Mouse (Mus musculus): ENCODE results near the gene Dcaf8.

DNA sequence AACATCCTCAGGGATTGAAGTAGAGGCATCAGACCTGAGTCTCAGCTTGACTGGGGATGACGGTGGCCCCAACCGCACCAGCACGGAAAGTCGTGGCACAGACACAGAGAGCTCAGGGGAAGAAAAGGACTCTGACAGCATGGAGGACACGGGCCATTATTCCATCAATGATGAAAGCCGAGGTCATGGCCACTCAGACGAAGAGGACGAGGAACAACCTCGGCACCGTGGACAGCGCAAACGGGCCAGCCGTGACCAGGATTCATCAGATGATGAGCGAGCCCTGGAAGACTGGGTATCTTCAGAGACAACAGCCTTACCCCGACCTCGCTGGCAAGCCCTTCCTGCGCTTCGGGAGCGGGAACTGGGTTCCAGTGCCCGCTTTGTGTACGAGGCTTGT, 24.5 kb downstream of the Dcaf8 start:
- TF ChIP-seq CTCF (IDR thresholded peaks at IDR 0.05; ENCODE audit: control insufficient read depth, insufficient read depth, insufficient replicate concordance, low read depth, low read length) (no peak), POLR2A (IDR thresholded peaks at IDR 0.05; ENCODE audit: control insufficient read depth, low read depth, low read length) (no peak)
